Mouse (Mus musculus): ENCODE measurements around the gene Eif5a.

DNA sequence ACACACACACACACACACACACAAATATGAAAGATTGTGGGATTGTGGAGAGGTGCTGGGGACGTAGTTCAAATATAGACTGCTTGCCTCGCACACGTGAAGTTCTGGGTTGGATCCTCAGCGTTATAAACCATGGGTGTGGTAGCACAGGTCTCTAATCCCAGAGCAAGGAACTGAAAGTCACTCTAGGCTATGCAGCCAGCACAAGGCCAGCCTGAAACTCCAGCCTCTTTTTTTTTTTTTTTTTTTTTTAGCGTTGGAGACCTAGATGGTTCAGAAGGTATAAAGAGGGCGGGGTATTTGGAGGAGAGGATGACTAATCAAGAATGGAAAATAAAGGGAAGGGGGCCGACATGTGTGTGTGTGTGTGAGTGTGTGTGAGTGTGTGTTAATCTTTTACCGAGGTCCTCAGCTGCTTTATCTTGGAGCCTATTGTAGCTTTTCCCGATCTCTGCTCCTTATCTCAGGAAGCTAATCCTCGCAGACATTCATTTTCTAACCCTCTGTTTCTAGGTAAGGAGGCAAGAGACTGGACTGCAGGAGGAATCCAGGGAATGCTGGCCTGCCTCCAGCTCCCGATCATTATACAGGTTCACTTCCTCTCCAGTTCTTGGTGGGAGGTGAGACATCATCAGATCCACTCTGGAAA lies 31.6 kb upstream of the Eif5a start:
- TF ChIP-seq EP300 (IDR thresholded peaks at IDR 0.05; ENCODE audit: low read depth) (no peak), CTCF (IDR thresholded peaks at IDR 0.05; ENCODE audit: low read depth) (no peak)
